Mouse (Mus musculus): ENCODE measurements around the gene Lct. TPM values are rescaled to one million over a fixed set of nuclear protein-coding genes. Genes with fewer than 3 reads are reported as not detected.
A peak's percentile ranks its signal among the peaks of the same experiment; 100 is the strongest.
"Not testable (repeated sequence)": the region's sequence is repeated elsewhere in the genome, so short reads cannot be mapped to it uniquely, and the experiment has no call there.

The Lct gene
- polyA plus RNA-seq, 1 experiment = 0.06 TPM

GRCm38 (mm10) chr1:128278563-128278962, 49.6 kb downstream of the Lct start:
- no peaks in the 10 kb centered on the region for H3K27me3 ChIP-seq (ENCODE audit: control insufficient read depth, insufficient read depth, insufficient read length)
- H3K79me3 ChIP-seq (ENCODE audit: low read depth) = no peaks in the 10 kb centered on the region
- H3K79me2 ChIP-seq (ENCODE audit: control insufficient read depth, insufficient read depth) = no peaks in the 10 kb centered on the region
- H3ac ChIP-seq (ENCODE audit: control insufficient read depth, insufficient read length, low read depth) = no peak overlapping the region
- H3K4me3 ChIP-seq (ENCODE audit: insufficient read depth, poor library complexity, severe bottlenecking) = no peak overlapping the region
- peaks cover 66% of the 10 kb centered on the region for H3K36me3 ChIP-seq (ENCODE audit: control insufficient read depth, insufficient read depth)
- TF ChIP-seq MYOD1 (IDR thresholded peaks at IDR 0.05; ENCODE audit: control insufficient read depth, insufficient read length, low read depth) (no peak), MYOG (IDR thresholded peaks at IDR 0.05; ENCODE audit: control insufficient read depth, extremely low read depth, insufficient read length) (no peak), USF1 (IDR thresholded peaks at IDR 0.05; ENCODE audit: low read depth) (no peak), FOSL1 (IDR thresholded peaks at IDR 0.05; ENCODE audit: insufficient read depth, low read length, poor library complexity, severe bottlenecking) (no peak), MAX (IDR thresholded peaks at IDR 0.05) (no peak), CEBPB (IDR thresholded peaks at IDR 0.05; ENCODE audit: low read depth) (no peak), CTCF (IDR thresholded peaks at IDR 0.05; ENCODE audit: control insufficient read depth, insufficient read depth, insufficient read length) (no peak)

GRCm38 (mm10) chr1:128275908-128276307, 52.2 kb downstream of the Lct start:
- Histone ChIP-seq H3ac (ENCODE audit: control insufficient read depth, insufficient read length, low read depth) (no peak overlapping the region), H3K36me3 (ENCODE audit: control insufficient read depth, insufficient read depth) (peaks cover 84% of the 10 kb centered on the region), H3K79me3 (ENCODE audit: low read depth) (no peaks in the 10 kb centered on the region), H3K27me3 (ENCODE audit: control insufficient read depth, insufficient read depth, insufficient read length) (no peaks in the 10 kb centered on the region), H3K79me2 (ENCODE audit: control insufficient read depth, insufficient read depth) (no peaks in the 10 kb centered on the region), H3K4me3 (ENCODE audit: insufficient read depth, poor library complexity, severe bottlenecking) (no peak overlapping the region)
- no peak for TF ChIP-seq MAX (IDR thresholded peaks at IDR 0.05)
- no peak for TF ChIP-seq USF1 (IDR thresholded peaks at IDR 0.05; ENCODE audit: low read depth)
- TF ChIP-seq CTCF (IDR thresholded peaks at IDR 0.05; ENCODE audit: control insufficient read depth, insufficient read depth, insufficient read length) = no peak
- TF ChIP-seq CEBPB (IDR thresholded peaks at IDR 0.05; ENCODE audit: low read depth) = no peak
- TF ChIP-seq MYOG (IDR thresholded peaks at IDR 0.05; ENCODE audit: control insufficient read depth, extremely low read depth, insufficient read length) = no peak
- no peak for TF ChIP-seq MYOD1 (IDR thresholded peaks at IDR 0.05; ENCODE audit: control insufficient read depth, insufficient read length, low read depth)
- no peak for TF ChIP-seq FOSL1 (IDR thresholded peaks at IDR 0.05; ENCODE audit: insufficient read depth, low read length, poor library complexity, severe bottlenecking)

- H3K79me3 ChIP-seq (ENCODE audit: low read depth) = no peaks in the 10 kb centered on the region
- H3K36me3 ChIP-seq (ENCODE audit: control insufficient read depth, insufficient read depth) = peaks cover 89% of the 10 kb centered on the region
- no peaks in the 10 kb centered on the region for H3K27me3 ChIP-seq (ENCODE audit: control insufficient read depth, insufficient read depth, insufficient read length)
- no peak for TF ChIP-seq CEBPB (IDR thresholded peaks at IDR 0.05; ENCODE audit: low read depth)
- no peak for TF ChIP-seq MAX (IDR thresholded peaks at IDR 0.05)
- TF ChIP-seq USF1 (IDR thresholded peaks at IDR 0.05; ENCODE audit: low read depth) = no peak
- no peak for TF ChIP-seq FOSL1 (IDR thresholded peaks at IDR 0.05; ENCODE audit: insufficient read depth, low read length, poor library complexity, severe bottlenecking)
- no peak for TF ChIP-seq MYOD1 (IDR thresholded peaks at IDR 0.05; ENCODE audit: control insufficient read depth, insufficient read length, low read depth)
- TF ChIP-seq CTCF (IDR thresholded peaks at IDR 0.05; ENCODE audit: control insufficient read depth, insufficient read depth, insufficient read length) = no peak
- TF ChIP-seq MYOG (IDR thresholded peaks at IDR 0.05; ENCODE audit: control insufficient read depth, extremely low read depth, insufficient read length) = no peak
- no peaks in the 10 kb centered on the region for H3K79me2 ChIP-seq (ENCODE audit: control insufficient read depth, insufficient read depth)
- H3K4me3 ChIP-seq (ENCODE audit: insufficient read depth, poor library complexity, severe bottlenecking) = no peak overlapping the region
- H3ac ChIP-seq (ENCODE audit: control insufficient read depth, insufficient read length, low read depth) = no peak overlapping the region
Observed at GRCm38 (mm10) chr1:128270731-128271130, 57.4 kb downstream of the Lct start.

DNA sequence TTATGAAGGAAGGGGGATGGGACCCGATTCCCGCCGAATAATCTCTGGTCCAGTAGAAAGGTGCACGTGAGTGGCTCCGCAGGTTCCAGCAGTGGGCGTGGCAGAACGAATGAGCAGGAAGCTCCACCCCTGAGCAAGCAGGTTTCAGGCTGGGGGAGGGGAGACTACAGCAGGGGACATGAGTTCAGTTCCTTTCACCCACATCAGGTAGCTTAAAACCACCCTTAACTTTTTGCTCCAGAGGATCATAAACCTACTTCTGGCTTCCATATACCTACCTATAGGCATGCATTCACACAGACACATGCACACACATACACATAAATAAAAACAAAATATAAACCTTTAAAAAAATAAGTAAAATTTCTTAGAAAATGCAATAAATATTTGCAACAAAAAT, 61.1 kb downstream of the Lct start:
- not testable (repeated sequence) for H3K79me3 ChIP-seq (ENCODE audit: low read depth); H3K79me2 ChIP-seq (ENCODE audit: control insufficient read depth, insufficient read depth); H3K4me3 ChIP-seq (ENCODE audit: insufficient read depth, poor library complexity, severe bottlenecking); H3K27me3 ChIP-seq (ENCODE audit: control insufficient read depth, insufficient read depth, insufficient read length); H3ac ChIP-seq (ENCODE audit: control insufficient read depth, insufficient read length, low read depth)
- H3K36me3 ChIP-seq (ENCODE audit: control insufficient read depth, insufficient read depth) = peaks cover 88% of the 10 kb centered on the region

- Histone ChIP-seq H3K79me2 (ENCODE audit: control insufficient read depth, insufficient read depth) (peaks cover 57% of the 10 kb centered on the region), H3K79me3 (ENCODE audit: low read depth) (peaks cover 42% of the 10 kb centered on the region), H3K27me3 (ENCODE audit: control insufficient read depth, insufficient read depth, insufficient read length) (no peaks in the 10 kb centered on the region), H3ac (ENCODE audit: control insufficient read depth, insufficient read length, low read depth) (peak overlapping the region; percentile 85), H3K4me3 (ENCODE audit: insufficient read depth, poor library complexity, severe bottlenecking) (peak overlapping the region; percentile 74), H3K36me3 (ENCODE audit: control insufficient read depth, insufficient read depth) (peaks cover 1% of the 10 kb centered on the region)
- TF ChIP-seq CEBPB (IDR thresholded peaks at IDR 0.05; ENCODE audit: low read depth) = no peak
- no peak for TF ChIP-seq MYOD1 (IDR thresholded peaks at IDR 0.05; ENCODE audit: control insufficient read depth, insufficient read length, low read depth)
- no peak for TF ChIP-seq USF1 (IDR thresholded peaks at IDR 0.05; ENCODE audit: low read depth)
- no peak for TF ChIP-seq MAX (IDR thresholded peaks at IDR 0.05)
- TF ChIP-seq CTCF (IDR thresholded peaks at IDR 0.05; ENCODE audit: control insufficient read depth, insufficient read depth, insufficient read length) = no peak
Observed at GRCm38 (mm10) chr1:128244727-128245355, 83.3 kb downstream of the Lct start.

GRCm38 (mm10) chr1:128243996-128244726, 84.0 kb downstream of the Lct start:
- peak overlapping the region; percentile 85 for H3ac ChIP-seq (ENCODE audit: control insufficient read depth, insufficient read length, low read depth)
- peaks cover 50% of the 10 kb centered on the region for H3K79me2 ChIP-seq (ENCODE audit: control insufficient read depth, insufficient read depth)
- TF ChIP-seq CTCF (IDR thresholded peaks at IDR 0.05; ENCODE audit: control insufficient read depth, insufficient read depth, insufficient read length) = no peak
- TF ChIP-seq USF1 (IDR thresholded peaks at IDR 0.05; ENCODE audit: low read depth) = peak; percentile 92
- TF ChIP-seq MAX (IDR thresholded peaks at IDR 0.05) = peak; percentile 28
- H3K4me3 ChIP-seq (ENCODE audit: insufficient read depth, poor library complexity, severe bottlenecking) = peak overlapping the region; percentile 74
- peaks cover 36% of the 10 kb centered on the region for H3K79me3 ChIP-seq (ENCODE audit: low read depth)
- no peaks in the 10 kb centered on the region for H3K27me3 ChIP-seq (ENCODE audit: control insufficient read depth, insufficient read depth, insufficient read length)
- H3K36me3 ChIP-seq (ENCODE audit: control insufficient read depth, insufficient read depth) = no peaks in the 10 kb centered on the region

Measured in C2C12 (cell line).